Comparison of ENCODE assay signal across 21 mouse cellular contexts in the genomic region with DNA sequence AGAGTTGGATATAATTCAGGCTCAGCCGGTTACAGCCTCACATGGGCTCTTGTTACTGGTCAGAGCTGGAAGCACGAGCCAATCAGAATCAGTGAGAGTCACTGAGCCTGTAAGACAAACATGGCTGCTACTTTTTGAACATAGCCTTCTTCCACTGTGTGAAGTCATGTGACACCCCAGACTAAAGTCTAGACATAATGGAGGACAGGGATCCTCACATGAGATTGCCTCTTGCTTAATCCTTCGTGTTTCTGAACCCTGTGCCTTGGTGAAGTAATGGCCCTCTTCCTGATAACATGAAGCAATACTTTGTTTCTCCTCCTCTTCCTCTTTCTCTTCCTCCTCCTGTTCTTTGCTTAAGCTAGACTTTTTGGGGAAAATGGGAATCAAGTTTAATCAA. TPM values are rescaled to one million over a fixed set of nuclear protein-coding genes. Genes with fewer than 3 reads are reported as not detected.
A peak's percentile ranks its signal among the peaks of the same experiment; 100 is the strongest.
DNase-seq lines count a peak whose midpoint lies in the region; ATAC-seq and TF ChIP-seq lines count a peak whose summit lies in the region.
"Had no signal": no experiment of that assay in that cellular context is flagged by ENCODE, and none has a peak within 500 bp of the region (broad histone marks: within the 10 kb centered on the region; RNA-seq: fewer than 3 reads in every experiment).

No protein-coding gene starts in this region.

- no peak for TF ChIP-seq POLR2A in CH12.LX (IDR thresholded peaks at IDR 0.05; ENCODE audit: low read depth, low read length)
- TF ChIP-seq POLR2A in thymus, adult 2 months (IDR thresholded peaks at IDR 0.05; ENCODE audit: control insufficient read depth, extremely low read depth, insufficient read depth, low read length, poor library complexity): no peak

- no peak overlapping the region for H3K4me3 ChIP-seq in liver, embryonic 16.5 days (ENCODE audit: low read depth, low read length)
- H3K4me3 ChIP-seq in CH12.LX (replicated peaks in 1 of 3; ENCODE audit: low read depth in 2 of 3, low read length in 2 of 3, poor library complexity in 1 of 3): no peak overlapping the region
- H3K4me3 ChIP-seq in hindbrain, embryonic 10.5 days: no peak overlapping the region
- no peak overlapping the region for H3K4me3 ChIP-seq in thymus, adult 2 months (ENCODE audit: control insufficient read depth, insufficient read depth, low read length)
- H3K4me3 ChIP-seq: forebrain, embryonic 12.5 days; heart, embryonic 13.5 days; kidney, embryonic 15.5 days; liver, embryonic 13.5 days; neural tube, embryonic 12.5 days had no signal

- no peak overlapping the region for H3K9ac ChIP-seq in liver, embryonic 16.5 days (ENCODE audit: low read depth, low read length)
- H3K9ac ChIP-seq in CH12.LX (ENCODE audit: insufficient read depth, low read depth): no peak overlapping the region
- H3K9ac ChIP-seq: forebrain, embryonic 12.5 days; heart, embryonic 13.5 days; kidney, embryonic 15.5 days; liver, embryonic 13.5 days; neural tube, embryonic 12.5 days had no signal

- no peak overlapping the region for H3K4me2 ChIP-seq in liver, embryonic 16.5 days (ENCODE audit: low read depth, low read length)
- H3K4me2 ChIP-seq in CH12.LX (ENCODE audit: insufficient read depth, low read depth, poor library complexity, severe bottlenecking): no peak overlapping the region
- H3K4me2 ChIP-seq: forebrain, embryonic 12.5 days; heart, embryonic 13.5 days; kidney, embryonic 15.5 days; liver, embryonic 13.5 days; neural tube, embryonic 12.5 days had no signal

- 0 out of 2 replicates have a peak overlapping the region, but pooled peaks have one; percentile 16 for H3K27ac ChIP-seq in liver, embryonic 16.5 days (ENCODE audit: low read length)
- H3K27ac ChIP-seq in CH12.LX (ENCODE audit: insufficient read depth, low read depth): no peak overlapping the region
- H3K27ac ChIP-seq in hindbrain, embryonic 10.5 days: no peak overlapping the region
- no peak overlapping the region for H3K27ac ChIP-seq in thymus, adult 2 months (ENCODE audit: control insufficient read depth, insufficient read depth, low read length)
- H3K27ac ChIP-seq: forebrain, embryonic 12.5 days; heart, embryonic 13.5 days; hindbrain, postnatal 0 days; kidney, embryonic 15.5 days; liver, embryonic 13.5 days; neural tube, embryonic 12.5 days had no signal

- no peaks in the 10 kb centered on the region for H3K79me2 ChIP-seq in CH12.LX (replicated peaks; ENCODE audit: control insufficient read depth, extremely low read depth, insufficient read depth, poor library complexity, severe bottlenecking)

- dilution Hi-C loops in CH12.LX (cut with MboI; ENCODE audit: extremely low pct_ligation_motif_present, extremely low pct_unique_long_range_greater_than_20kb, low sequenced_read_pairs): no loop called here

- ATAC-seq in liver, embryonic 16.5 days (ENCODE audit: low read depth): peak; percentile 17; the same call in 1 of the 2 replicates
- peak; percentile 51 for ATAC-seq in common myeloid progenitor, adult 5-6 weeks (replicated peaks; ENCODE audit: low read depth, poor library complexity, severe bottlenecking)
- ATAC-seq in megakaryocyte, adult 5-6 weeks (ENCODE audit: poor library complexity, severe bottlenecking): peak; percentile 73
- ATAC-seq: hindbrain, postnatal 0 days had no signal

- no peak for TF ChIP-seq CTCF in CH12.LX (conservative IDR thresholded peaks at IDR 0.05 in 1 of 2, IDR thresholded peaks at IDR 0.05 in 1 of 2; ENCODE audit: low read depth in 2 of 2, low read length in 2 of 2)
- no peak for TF ChIP-seq CTCF in thymus, adult 2 months (IDR thresholded peaks at IDR 0.05; ENCODE audit: borderline replicate concordance, control insufficient read depth, extremely low read depth, insufficient read depth, low read length, poor library complexity)

- TF ChIP-seq RAD21 in CH12.LX (IDR thresholded peaks at IDR 0.05; ENCODE audit: low read depth, low read length): no peak

- no peaks in the 10 kb centered on the region for H3K27me3 ChIP-seq in liver, embryonic 16.5 days (ENCODE audit: control insufficient read depth, insufficient read depth, low read depth, low read length)
- no peaks in the 10 kb centered on the region for H3K27me3 ChIP-seq in CH12.LX (replicated peaks)
- H3K27me3 ChIP-seq in hindbrain, embryonic 10.5 days (ENCODE audit: insufficient read depth, poor library complexity, severe bottlenecking): no peaks in the 10 kb centered on the region
- H3K27me3 ChIP-seq in thymus, adult 2 months (ENCODE audit: control insufficient read depth, insufficient read depth, low read length): no peaks in the 10 kb centered on the region
- H3K27me3 ChIP-seq: forebrain, embryonic 12.5 days; heart, embryonic 13.5 days; kidney, embryonic 15.5 days; liver, embryonic 13.5 days; megakaryocyte, embryonic 14.5 days; neural tube, embryonic 12.5 days had no signal

- H3K9me3 ChIP-seq in liver, embryonic 16.5 days (replicated peaks; ENCODE audit: control insufficient read depth, low read length): no peaks in the 10 kb centered on the region
- H3K9me3 ChIP-seq in CH12.LX (replicated peaks; ENCODE audit: low read length): no peaks in the 10 kb centered on the region
- no peaks in the 10 kb centered on the region for H3K9me3 ChIP-seq in hindbrain, embryonic 10.5 days
- H3K9me3 ChIP-seq: forebrain, embryonic 12.5 days; heart, embryonic 13.5 days; kidney, embryonic 15.5 days; liver, embryonic 13.5 days; megakaryocyte, embryonic 14.5 days; neural tube, embryonic 12.5 days had no signal

- DNase-seq in liver (no peak), CH12.LX (ENCODE audit: extremely low read depth) (no peak)
- no peak for DNase-seq in embryo, embryonic 10.5 days (ENCODE audit: low spot score)
- DNase-seq in hindbrain, embryonic 10.5 days (ENCODE audit: low spot score): no peak
- no peak for DNase-seq in thymus, adult 2 months
- DNase-seq: adrenal gland, postnatal 10 days; cerebellum, postnatal 14 days; heart, postnatal 36 days; layer of hippocampus, postnatal 36 days; liver, embryonic 13.5 days; right cerebral cortex, postnatal 14 days; thymus, postnatal 36 days had no signal

- H3K4me1 ChIP-seq in liver, embryonic 16.5 days (ENCODE audit: control insufficient read depth, low read depth, low read length): peaks cover 7% of the 10 kb centered on the region
- H3K4me1 ChIP-seq in CH12.LX (ENCODE audit: control insufficient read depth in 1 of 2, insufficient read depth in 2 of 2): peaks cover 32 to 50% of the 10 kb centered on the region in 2 experiments
- H3K4me1 ChIP-seq in hindbrain, embryonic 10.5 days (replicated peaks): no peaks in the 10 kb centered on the region
- H3K4me1 ChIP-seq in thymus, adult 2 months (replicated peaks; ENCODE audit: control insufficient read depth, insufficient read depth, low read length): no peaks in the 10 kb centered on the region
- H3K4me1 ChIP-seq: forebrain, embryonic 12.5 days; kidney, embryonic 15.5 days; neural tube, embryonic 12.5 days had no signal

- no peaks in the 10 kb centered on the region for H3K36me3 ChIP-seq in liver, embryonic 16.5 days (ENCODE audit: control insufficient read depth, insufficient read depth)
- H3K36me3 ChIP-seq in CH12.LX (replicated peaks in 1 of 2; ENCODE audit: control insufficient read depth in 1 of 2, insufficient read depth in 1 of 2, low read length in 1 of 2): no peaks in the 10 kb centered on the region
- no peaks in the 10 kb centered on the region for H3K36me3 ChIP-seq in hindbrain, embryonic 10.5 days
- H3K36me3 ChIP-seq in thymus, adult 2 months (ENCODE audit: control insufficient read depth, insufficient read depth, low read length): no peaks in the 10 kb centered on the region
- H3K36me3 ChIP-seq: forebrain, embryonic 12.5 days; heart, embryonic 13.5 days; kidney, embryonic 15.5 days; liver, embryonic 13.5 days; neural tube, embryonic 12.5 days had no signal

- in situ Hi-C loops in CH12.LX (cut with MboI; ENCODE audit: low pct_ligation_motif_present, low pct_unique_long_range_greater_than_20kb, low sequenced_read_pairs): no loop called here

- WGBS in liver, embryonic 16.5 days (ENCODE audit: insufficient replicate concordance): 65% methylated on average over 3 of the region's 3 CpGs
- 90% methylated on average over 3 of the region's 3 CpGs for WGBS in hindbrain, embryonic 10.5 days
- WGBS in thymus, adult 2 months: 91% methylated on average over 3 of the region's 3 CpGs

- no peak for TF ChIP-seq EP300 in CH12.LX (IDR thresholded peaks at IDR 0.05; ENCODE audit: low read length)

TF ChIP-seq in CH12.LX, 34 proteins besides CTCF, POLR2A, EP300 and RAD21:
- TF ChIP-seq SIN3A (IDR thresholded peaks at IDR 0.05; ENCODE audit: low read length) (no peak), USF1 (IDR thresholded peaks at IDR 0.05; ENCODE audit: low read depth, low read length) (peak; percentile 20; the same call in 1 of the 2 replicates), ZC3H11A (IDR thresholded peaks at IDR 0.05; ENCODE audit: low read depth, low read length) (no peak), RCOR1 (conservative IDR thresholded peaks at IDR 0.05; ENCODE audit: low read depth, low read length) (no peak), NRF1 (IDR thresholded peaks at IDR 0.05; ENCODE audit: low read depth, low read length) (no peak), E2F4 (IDR thresholded peaks at IDR 0.05; ENCODE audit: insufficient replicate concordance, low read depth, low read length) (no peak), JUN (IDR thresholded peaks at IDR 0.05; ENCODE audit: insufficient read depth, low read depth, low read length) (no peak), MAZ (IDR thresholded peaks at IDR 0.05; ENCODE audit: low read depth, low read length) (no peak)

RNA-seq across cellular contexts. Expression of a gene that starts 15.5 kb away (rescaled TPM):
- polyA plus RNA-seq in liver, embryonic 16.5 days (2015; fragmentation: Nextera tagmentation; extraction: Ambion mirVana): 2.9 and 3.0 TPM in 2 replicates
- 20.4 and 24.7 TPM in 2 replicates for total RNA-seq in CH12.LX (2012; rRNA removed)
- 37.5 and 43.5 TPM in 2 replicates for total RNA-seq in CH12.LX (2014; rRNA removed)
- polyA plus RNA-seq in CH12.LX (2012; ENCODE audit: insufficient read length, low read depth): 22.7 and 22.9 TPM in 2 replicates
- total RNA-seq in common myeloid progenitor, adult 5-6 weeks (2017): 45.4 and 60.2 TPM in 2 replicates
- total RNA-seq in megakaryocyte, adult 5-6 weeks (2015): 56.5 and 56.7 TPM in 2 replicates
- 85.7 and 87.9 TPM in 2 replicates for total RNA-seq in megakaryocyte, adult 5-6 weeks (2017)
- 9.8 and 10.1 TPM in 2 replicates for polyA plus RNA-seq in hindbrain, embryonic 10.5 days (2016; fragmentation: Nextera tagmentation; extraction: Ambion mirVana)
- 22.2 and 28.0 TPM in 2 replicates for polyA plus RNA-seq in thymus, adult 2 months (2012; rRNA removed)

Comparison
In these comparisons a context has a peak if more than half of its experiments do, and no peak if none do; other contexts are left out.
1. ATAC-seq: peak in every context shown above with its lines; median percentile 73 in megakaryocyte, adult 5-6 weeks; 51 in common myeloid progenitor, adult 5-6 weeks; 17 in liver, embryonic 16.5 days.